Mouse (Mus musculus): Measurements from ENCODE around the gene 2510009E07Rik. TPM values are rescaled to one million over a fixed set of nuclear protein-coding genes. Genes with fewer than 3 reads are reported as not detected.
"Not testable (repeated sequence)": the region's sequence is repeated elsewhere in the genome, so short reads cannot be mapped to it uniquely, and the experiment has no call there.

Gene 2510009E07Rik
- polyA plus RNA-seq, 1 experiment = 0.80 TPM

DNA sequence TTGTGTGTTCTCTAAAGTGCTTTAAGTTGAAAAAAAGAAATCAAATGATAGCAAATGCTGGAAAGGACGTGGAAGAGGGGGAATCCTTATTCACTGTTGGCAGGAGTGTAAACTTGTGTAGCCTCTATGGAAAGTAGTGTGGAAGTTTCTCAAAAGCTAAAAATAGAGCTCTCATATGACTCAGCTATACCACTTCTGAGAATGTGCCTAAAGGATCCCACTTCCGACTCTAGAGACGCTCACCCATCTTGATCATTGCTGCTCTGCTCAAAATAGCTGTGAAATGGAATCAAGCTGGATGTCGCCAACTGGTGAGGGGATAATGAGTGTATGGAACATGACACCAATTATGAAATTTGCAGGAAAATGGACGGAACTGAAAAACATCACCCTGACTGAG, 7.1 kb downstream of the 2510009E07Rik start:
- H3K4me1 ChIP-seq (ENCODE audit: control insufficient read depth, insufficient read depth, low read length) = no peaks in the 10 kb centered on the region
- no peak overlapping the region for H3K4me3 ChIP-seq (ENCODE audit: control insufficient read depth, low read depth, low read length)
- no peak for TF ChIP-seq POLR2A (IDR thresholded peaks at IDR 0.05; ENCODE audit: control insufficient read depth, low read depth, low read length)
- no peak for TF ChIP-seq CTCF (IDR thresholded peaks at IDR 0.05; ENCODE audit: control insufficient read depth, insufficient read depth, insufficient replicate concordance, low read depth, low read length)
- no peaks in the 10 kb centered on the region for H3K36me3 ChIP-seq (ENCODE audit: control insufficient read depth, insufficient read depth, low read length)
- no peak overlapping the region for H3K27ac ChIP-seq (ENCODE audit: control insufficient read depth, insufficient read depth, low read depth, low read length)
- no peaks in the 10 kb centered on the region for H3K27me3 ChIP-seq (ENCODE audit: control insufficient read depth, insufficient read depth, low read length)

- Histone ChIP-seq H3K4me3 (ENCODE audit: control insufficient read depth, low read depth, low read length) (no peak overlapping the region), H3K27ac (ENCODE audit: control insufficient read depth, insufficient read depth, low read depth, low read length) (no peak overlapping the region), H3K27me3 (ENCODE audit: control insufficient read depth, insufficient read depth, low read length) (no peaks in the 10 kb centered on the region), H3K4me1 (ENCODE audit: control insufficient read depth, insufficient read depth, low read length) (no peaks in the 10 kb centered on the region), H3K36me3 (ENCODE audit: control insufficient read depth, insufficient read depth, low read length) (no peaks in the 10 kb centered on the region)
- no peak for TF ChIP-seq CTCF (IDR thresholded peaks at IDR 0.05; ENCODE audit: control insufficient read depth, insufficient read depth, insufficient replicate concordance, low read depth, low read length)
These were observed 17.7 kb downstream of the 2510009E07Rik start for GRCm38 (mm10) chr16:21676791-21677190.

DNA sequence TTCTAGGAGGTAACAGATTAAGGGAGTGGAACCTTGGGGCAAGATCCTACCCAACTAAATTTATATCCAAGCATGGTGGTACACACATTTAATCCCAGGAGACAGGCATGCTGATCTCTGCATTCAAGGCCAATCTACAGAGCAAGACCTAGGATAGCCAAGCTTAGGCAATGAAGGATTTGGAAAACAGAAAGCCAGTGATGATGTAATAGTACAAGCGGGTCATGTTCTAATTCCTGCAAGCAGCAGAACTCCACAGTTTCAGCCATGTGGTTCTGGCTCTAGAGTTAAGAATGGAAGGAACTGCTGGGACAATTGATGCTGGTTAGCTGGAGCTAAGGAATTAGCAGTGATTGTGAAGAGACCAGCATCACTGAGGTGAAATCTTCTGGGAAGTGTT, 20.8 kb downstream of the 2510009E07Rik start:
- not testable (repeated sequence) for H3K36me3 ChIP-seq (ENCODE audit: control insufficient read depth, insufficient read depth, low read length); H3K27ac ChIP-seq (ENCODE audit: control insufficient read depth, insufficient read depth, low read depth, low read length); H3K27me3 ChIP-seq (ENCODE audit: control insufficient read depth, insufficient read depth, low read length)

DNA sequence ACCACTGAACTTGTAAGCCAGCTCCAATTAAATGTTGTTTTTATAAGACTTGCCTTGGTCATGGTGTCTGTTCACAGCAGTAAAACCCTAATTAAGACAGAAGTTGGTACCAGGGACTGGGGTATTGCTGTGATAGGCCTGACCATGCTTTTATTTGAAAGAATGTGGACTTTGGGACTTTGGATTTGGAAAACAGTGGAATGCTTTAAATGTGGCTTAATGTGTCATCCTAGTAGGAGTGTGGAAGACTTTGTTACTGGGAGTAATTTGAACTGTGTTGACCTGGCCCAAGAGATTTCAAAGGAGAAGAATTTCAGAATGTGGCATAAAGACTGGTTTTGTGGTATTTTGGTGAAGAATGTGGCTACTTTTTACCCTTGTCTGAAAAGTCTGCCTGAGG, 21.4 kb downstream of the 2510009E07Rik start:
- not testable (repeated sequence) for H3K27ac ChIP-seq (ENCODE audit: control insufficient read depth, insufficient read depth, low read depth, low read length); H3K4me3 ChIP-seq (ENCODE audit: control insufficient read depth, low read depth, low read length); H3K27me3 ChIP-seq (ENCODE audit: control insufficient read depth, insufficient read depth, low read length); H3K4me1 ChIP-seq (ENCODE audit: control insufficient read depth, insufficient read depth, low read length); H3K36me3 ChIP-seq (ENCODE audit: control insufficient read depth, insufficient read depth, low read length)

More for the DNA sequence above, 20.8 kb downstream of the 2510009E07Rik start:
- not testable (repeated sequence) for H3K4me1 ChIP-seq (ENCODE audit: control insufficient read depth, insufficient read depth, low read length); H3K4me3 ChIP-seq (ENCODE audit: control insufficient read depth, low read depth, low read length)

DNA sequence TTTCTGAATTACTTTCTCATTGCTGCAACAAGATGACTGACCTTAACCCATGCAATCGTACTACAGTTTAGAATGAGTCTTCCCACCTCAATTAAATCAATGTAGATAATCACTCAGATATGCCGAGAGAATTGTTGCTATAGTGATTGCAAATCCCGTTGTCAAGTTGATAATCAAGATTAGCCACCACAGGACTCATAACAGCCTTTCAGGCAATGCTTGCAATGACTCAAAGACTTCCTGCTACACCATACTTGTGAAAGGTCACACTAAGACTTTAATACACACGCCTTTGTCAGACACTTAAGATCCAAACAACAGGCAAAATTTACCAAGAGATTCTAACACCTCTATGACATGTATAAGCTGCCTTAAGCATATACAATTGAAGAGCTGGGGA, 22.6 kb downstream of the 2510009E07Rik start:
- Histone ChIP-seq H3K36me3 (ENCODE audit: control insufficient read depth, insufficient read depth, low read length) (no peaks in the 10 kb centered on the region), H3K27ac (ENCODE audit: control insufficient read depth, insufficient read depth, low read depth, low read length) (no peak overlapping the region), H3K27me3 (ENCODE audit: control insufficient read depth, insufficient read depth, low read length) (no peaks in the 10 kb centered on the region), H3K4me1 (ENCODE audit: control insufficient read depth, insufficient read depth, low read length) (no peaks in the 10 kb centered on the region), H3K4me3 (ENCODE audit: control insufficient read depth, low read depth, low read length) (no peak overlapping the region)
- TF ChIP-seq CTCF (IDR thresholded peaks at IDR 0.05; ENCODE audit: control insufficient read depth, insufficient read depth, insufficient replicate concordance, low read depth, low read length) (no peak), POLR2A (IDR thresholded peaks at IDR 0.05; ENCODE audit: control insufficient read depth, low read depth, low read length) (no peak)

- Histone ChIP-seq H3K27me3 (ENCODE audit: control insufficient read depth, insufficient read depth, low read length) (no peaks in the 10 kb centered on the region), H3K36me3 (ENCODE audit: control insufficient read depth, insufficient read depth, low read length) (no peaks in the 10 kb centered on the region), H3K4me3 (ENCODE audit: control insufficient read depth, low read depth, low read length) (no peak overlapping the region), H3K27ac (ENCODE audit: control insufficient read depth, insufficient read depth, low read depth, low read length) (no peak overlapping the region), H3K4me1 (ENCODE audit: control insufficient read depth, insufficient read depth, low read length) (no peaks in the 10 kb centered on the region)
- TF ChIP-seq POLR2A (IDR thresholded peaks at IDR 0.05; ENCODE audit: control insufficient read depth, low read depth, low read length) (no peak), CTCF (IDR thresholded peaks at IDR 0.05; ENCODE audit: control insufficient read depth, insufficient read depth, insufficient replicate concordance, low read depth, low read length) (no peak)
These were observed 29.0 kb downstream of the 2510009E07Rik start for GRCm38 (mm10) chr16:21665423-21665986.

DNA sequence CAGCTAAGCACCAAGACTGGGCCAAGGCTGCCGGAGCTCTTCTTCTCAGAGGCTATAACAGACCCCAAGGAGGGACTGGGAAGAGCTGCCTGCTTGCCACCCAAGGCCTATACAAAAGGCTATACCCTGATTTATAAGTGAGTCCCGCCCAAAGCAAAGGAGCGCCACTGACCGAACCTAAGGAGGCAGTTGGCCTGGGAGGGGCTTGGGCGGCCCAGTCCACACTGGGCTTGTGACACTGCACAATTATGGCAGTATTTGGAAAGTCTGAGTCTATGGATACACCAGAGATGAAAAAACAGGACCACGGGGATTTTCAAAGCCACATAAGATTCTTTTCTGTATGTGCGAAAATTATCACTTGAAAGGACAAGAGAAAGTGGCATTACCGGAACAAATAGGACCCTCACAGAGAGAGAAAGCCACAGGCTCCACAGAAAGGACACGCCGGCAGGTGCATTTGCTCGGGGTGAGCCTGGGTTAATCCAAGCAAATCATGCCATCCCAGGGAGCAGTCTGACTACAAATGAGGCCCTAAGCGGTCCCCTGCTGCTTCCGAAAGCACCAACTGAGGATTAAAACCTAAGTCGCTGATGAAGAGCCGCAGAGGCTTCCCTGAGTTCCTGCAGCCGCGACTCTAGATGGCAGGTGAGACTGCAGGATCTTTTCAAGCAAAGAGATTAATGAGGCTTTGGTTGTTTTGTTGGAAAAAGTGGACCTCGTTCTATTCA, 29.7 kb downstream of the 2510009E07Rik start:
- H3K27me3 ChIP-seq (ENCODE audit: control insufficient read depth, insufficient read depth, low read length) = no peaks in the 10 kb centered on the region
- H3K4me3 ChIP-seq (ENCODE audit: control insufficient read depth, low read depth, low read length) = no peak overlapping the region
- no peaks in the 10 kb centered on the region for H3K4me1 ChIP-seq (ENCODE audit: control insufficient read depth, insufficient read depth, low read length)
- TF ChIP-seq CTCF (IDR thresholded peaks at IDR 0.05; ENCODE audit: control insufficient read depth, insufficient read depth, insufficient replicate concordance, low read depth, low read length) = no peak
- no peak for TF ChIP-seq POLR2A (IDR thresholded peaks at IDR 0.05; ENCODE audit: control insufficient read depth, low read depth, low read length)
- H3K27ac ChIP-seq (ENCODE audit: control insufficient read depth, insufficient read depth, low read depth, low read length) = no peak overlapping the region
- no peaks in the 10 kb centered on the region for H3K36me3 ChIP-seq (ENCODE audit: control insufficient read depth, insufficient read depth, low read length)

GRCm38 (mm10) chr16:21655961-21656360, 38.5 kb downstream of the 2510009E07Rik start:
- Histone ChIP-seq H3K4me1 (ENCODE audit: control insufficient read depth, insufficient read depth, low read length) (peaks cover 9% of the 10 kb centered on the region; the same call in 1 of the 2 replicates), H3K36me3 (ENCODE audit: control insufficient read depth, insufficient read depth, low read length) (no peaks in the 10 kb centered on the region), H3K27me3 (ENCODE audit: control insufficient read depth, insufficient read depth, low read length) (no peaks in the 10 kb centered on the region), H3K27ac (ENCODE audit: control insufficient read depth, insufficient read depth, low read depth, low read length) (no peak overlapping the region), H3K4me3 (ENCODE audit: control insufficient read depth, low read depth, low read length) (no peak overlapping the region)
- TF ChIP-seq POLR2A (IDR thresholded peaks at IDR 0.05; ENCODE audit: control insufficient read depth, low read depth, low read length) (no peak), CTCF (IDR thresholded peaks at IDR 0.05; ENCODE audit: control insufficient read depth, insufficient read depth, insufficient replicate concordance, low read depth, low read length) (no peak)

All from testis, adult 2 months (tissue).